Comparison of ENCODE assay signal across 8 mouse cellular contexts in the genomic region with DNA sequence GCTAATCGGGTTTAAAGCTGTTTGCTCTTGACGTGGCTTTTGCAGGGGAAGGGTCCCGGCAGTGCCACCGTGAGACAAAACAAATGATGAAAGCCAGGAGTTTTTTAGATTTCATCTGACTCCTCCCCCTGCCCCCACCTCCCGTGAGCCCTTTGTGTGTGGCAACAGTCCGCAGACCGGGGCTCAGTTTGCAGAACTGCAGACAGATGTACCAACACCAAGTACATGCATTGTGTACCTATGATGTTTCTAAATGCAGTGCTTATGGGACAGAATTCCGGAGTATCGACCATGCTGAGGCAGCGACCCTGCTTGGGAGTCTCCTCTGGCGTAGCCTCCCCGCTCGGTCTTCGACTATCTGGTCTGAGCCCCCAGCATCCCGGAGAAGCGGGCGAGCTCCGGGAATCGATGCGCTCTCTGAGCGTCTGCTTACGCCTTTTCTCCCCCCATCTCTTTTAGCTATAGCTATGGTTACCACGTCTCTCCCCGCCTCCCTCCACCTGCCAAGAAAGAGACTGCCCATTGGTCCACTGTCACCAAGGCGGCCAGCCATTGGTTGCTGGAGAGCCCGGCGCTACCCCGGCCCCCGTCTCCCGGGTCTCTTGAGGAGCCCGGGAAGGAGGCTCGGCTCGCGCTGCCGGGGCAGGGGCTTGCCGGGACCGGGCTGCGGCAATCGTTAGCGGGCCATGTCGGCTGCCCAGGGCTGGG. TPM values are rescaled to one million over a fixed set of nuclear protein-coding genes. Genes with fewer than 3 reads are reported as not detected.
DNase-seq lines count a peak whose midpoint lies in the region; ATAC-seq and TF ChIP-seq lines count a peak whose summit lies in the region.

A gene (plus strand): TSS at position 561 of the 708 bp plus-strand sequence.

- H3K4me1 ChIP-seq in embryonic facial prominence, embryonic 13.5 days = peaks cover 9% of the 10 kb centered on the region; the same call in 1 of the 2 replicates
- H3K4me1 ChIP-seq in kidney, adult 2 months (ENCODE audit: control insufficient read depth, insufficient read depth, low read length) = peaks cover 2% of the 10 kb centered on the region; the same call in 1 of the 2 replicates
- H3K4me1 ChIP-seq in limb, embryonic 12.5 days (replicated peaks) = no peaks in the 10 kb centered on the region
- H3K4me1 ChIP-seq in midbrain, embryonic 15.5 days = peaks cover 23% of the 10 kb centered on the region
- no peaks in the 10 kb centered on the region; the same call in 1 of the 2 replicates for H3K4me1 ChIP-seq in spleen, adult 2 months (ENCODE audit: control insufficient read depth, insufficient read depth, insufficient read length)

- peak within 1 kb of the TSS; percentile 63 for H3K4me2 ChIP-seq in embryonic facial prominence, embryonic 13.5 days
- peak within 1 kb of the TSS; percentile 62 for H3K4me2 ChIP-seq in limb, embryonic 12.5 days
- H3K4me2 ChIP-seq in midbrain, embryonic 15.5 days = peak within 1 kb of the TSS; percentile 58

- H3K4me3 ChIP-seq in embryonic facial prominence, embryonic 13.5 days = peak within 1 kb of the TSS; percentile 97
- peak within 1 kb of the TSS; percentile 89 for H3K4me3 ChIP-seq in kidney, adult 2 months (ENCODE audit: insufficient read depth, low read depth, low read length)
- H3K4me3 ChIP-seq in limb, embryonic 12.5 days (replicated peaks) = peak within 1 kb of the TSS; percentile 98
- H3K4me3 ChIP-seq in midbrain, embryonic 15.5 days = peak within 1 kb of the TSS; percentile 90
- peak within 1 kb of the TSS; percentile 100 for H3K4me3 ChIP-seq in spleen, adult 2 months (ENCODE audit: extremely low read depth, insufficient read depth, insufficient read length)

- peak within 1 kb of the TSS; percentile 98 for H3K27ac ChIP-seq in embryonic facial prominence, embryonic 13.5 days
- H3K27ac ChIP-seq in kidney, adult 2 months (ENCODE audit: insufficient read depth, low read depth, low read length) = peak within 1 kb of the TSS; percentile 80
- peak within 1 kb of the TSS; percentile 97 for H3K27ac ChIP-seq in limb, embryonic 12.5 days
- peak within 1 kb of the TSS; percentile 95 for H3K27ac ChIP-seq in midbrain, embryonic 15.5 days
- H3K27ac ChIP-seq in spleen, adult 2 months (ENCODE audit: insufficient read depth, low read length) = peak within 1 kb of the TSS; percentile 72

- H3K9me3 ChIP-seq in embryonic facial prominence, embryonic 13.5 days = no peaks in the 10 kb centered on the region
- no peaks in the 10 kb centered on the region for H3K9me3 ChIP-seq in limb, embryonic 12.5 days
- H3K9me3 ChIP-seq in midbrain, embryonic 15.5 days = no peaks in the 10 kb centered on the region

- TF ChIP-seq POLR2A in kidney, adult 2 months (IDR thresholded peaks at IDR 0.05; ENCODE audit: low read depth, low read length) = peak; percentile 67
- TF ChIP-seq POLR2A in spleen, adult 2 months (IDR thresholded peaks at IDR 0.05; ENCODE audit: low read depth, low read length) = no peak

- under 1% methylated on average over 41 of the region's 41 CpGs for WGBS in embryonic facial prominence, embryonic 13.5 days
- WGBS in kidney, adult 2 months = under 1% methylated on average over 40 of the region's 41 CpGs
- under 1% methylated on average over 41 of the region's 41 CpGs for WGBS in limb, embryonic 12.5 days
- under 1% methylated on average over 41 of the region's 41 CpGs for WGBS in midbrain, embryonic 15.5 days
- WGBS in spleen, adult 2 months = under 1% methylated on average over 41 of the region's 41 CpGs

- ATAC-seq in embryonic facial prominence, embryonic 13.5 days (ENCODE audit: insufficient number of reproducible peaks, insufficient read depth, low FRiP score, low TSS enrichment, low read depth) = peak; percentile 100
- peak; percentile 99 for ATAC-seq in limb, embryonic 12.5 days (ENCODE audit: insufficient number of reproducible peaks, insufficient read depth, low FRiP score, low TSS enrichment, low read depth)
- peak; percentile 99 for ATAC-seq in midbrain, embryonic 15.5 days (replicated peaks)

- TF ChIP-seq CTCF in kidney, adult 2 months (conservative IDR thresholded peaks at IDR 0.05; ENCODE audit: insufficient read depth, insufficient read length, low read depth, low read length) = no peak
- TF ChIP-seq CTCF in spleen, adult 2 months (IDR thresholded peaks at IDR 0.05; ENCODE audit: extremely low read depth, insufficient read depth, insufficient read length, insufficient replicate concordance) = no peak

- no peaks in the 10 kb centered on the region for H3K36me3 ChIP-seq in embryonic facial prominence, embryonic 13.5 days
- no peaks in the 10 kb centered on the region for H3K36me3 ChIP-seq in kidney, adult 2 months (ENCODE audit: control insufficient read depth, insufficient read depth, low read length)
- no peaks in the 10 kb centered on the region for H3K36me3 ChIP-seq in limb, embryonic 12.5 days
- no peaks in the 10 kb centered on the region for H3K36me3 ChIP-seq in midbrain, embryonic 15.5 days (replicated peaks)
- no peaks in the 10 kb centered on the region for H3K36me3 ChIP-seq in spleen, adult 2 months (ENCODE audit: control insufficient read depth, insufficient read depth, low read length)

- no peaks in the 10 kb centered on the region for H3K27me3 ChIP-seq in embryonic facial prominence, embryonic 13.5 days
- no peaks in the 10 kb centered on the region for H3K27me3 ChIP-seq in kidney, adult 2 months (replicated peaks; ENCODE audit: control insufficient read depth, insufficient read depth, low read length)
- H3K27me3 ChIP-seq in limb, embryonic 12.5 days = no peaks in the 10 kb centered on the region
- no peaks in the 10 kb centered on the region for H3K27me3 ChIP-seq in midbrain, embryonic 15.5 days (replicated peaks)
- no peaks in the 10 kb centered on the region for H3K27me3 ChIP-seq in spleen, adult 2 months (ENCODE audit: control insufficient read depth, insufficient read depth, low read length)

- H3K9ac ChIP-seq in embryonic facial prominence, embryonic 13.5 days = peak within 1 kb of the TSS; percentile 96
- peak within 1 kb of the TSS; percentile 97 for H3K9ac ChIP-seq in limb, embryonic 12.5 days (replicated peaks)
- H3K9ac ChIP-seq in midbrain, embryonic 15.5 days = peak within 1 kb of the TSS; percentile 98

- DNase-seq in 3134 (ENCODE audit: extremely low read depth, insufficient read length, low spot score) = peak; percentile 94
- DNase-seq in adrenal gland, postnatal 36 days = peak; percentile 98 to 99
- DNase-seq in heart, adult 18-20 months = peak; percentile 100
- DNase-seq in kidney, adult 2 months = peak; percentile 100
- peak; percentile 96 to 100 for DNase-seq in spleen, adult 2 months (ENCODE audit: low read depth in 1 of 2, low spot score in 2 of 2)

RNA-seq across cellular contexts. Expression of the gene that starts here (rescaled TPM):
- total RNA-seq in adrenal gland, postnatal 36 days (2021) = 10 to 100 TPM; 70.6 to 87.3 TPM
- polyA plus RNA-seq in embryonic facial prominence, embryonic 13.5 days (2015; fragmentation: Nextera tagmentation; extraction: Ambion mirVana) = 22.3 and 26.3 TPM in 2 replicates
- total RNA-seq in heart, adult 18-20 months (2021) = 10 to 100 TPM; 42.6 to 42.8 TPM
- 34.0 and 42.7 TPM in 2 replicates for polyA plus RNA-seq in kidney, adult 2 months (2012; rRNA removed)
- polyA plus RNA-seq in limb, embryonic 12.5 days (2016; fragmentation: Nextera tagmentation; extraction: Ambion mirVana) = 41.8 and 49.8 TPM in 2 replicates
- polyA plus RNA-seq in midbrain, embryonic 15.5 days (2015; fragmentation: Nextera tagmentation; extraction: Ambion mirVana) = 42.3 and 44.7 TPM in 2 replicates
- polyA plus RNA-seq in spleen, adult 2 months (2012; rRNA removed) = 6.7 and 10.0 TPM in 2 replicates

Comparison
In these comparisons a context has a peak if more than half of its experiments do, and no peak if none do; other contexts are left out.
1. Peak in every context shown above with its lines: DNase-seq, ATAC-seq, H3K4me3 ChIP-seq and H3K27ac ChIP-seq.